Mouse (Mus musculus): ENCODE measurements around the gene Ptprt.

GRCm38 (mm10) chr2:162638676-162639075, 22.3 kb downstream of the Ptprt start:
- TF ChIP-seq CTCF (IDR thresholded peaks at IDR 0.05; ENCODE audit: low read depth) (no peak), EP300 (IDR thresholded peaks at IDR 0.05; ENCODE audit: low read depth) (no peak)
